Mouse (Mus musculus) neural tube, embryonic 14.5 days (tissue): ENCODE results near the gene 1600012H06Rik. TPM values are rescaled to one million over a fixed set of nuclear protein-coding genes. Genes with fewer than 3 reads are reported as not detected.
"Not testable (repeated sequence)": the region's sequence is repeated elsewhere in the genome, so short reads cannot be mapped to it uniquely, and the experiment has no call there.

Experiments
- ATAC-seq: fragments of 200-750 bp; cut with Nextera tagmentation; 2 replicates; pipeline ENCODE4 v1.8.0; 2017; ENCODE audit warnings: low read depth, mild to moderate bottlenecking, moderate TSS enrichment, moderate library complexity
- H3K27ac ChIP-seq: fragments of 300-500 bp; sonication (generic); 2 replicates; pipeline ENCODE4 v1.5.1; 2014; ENCODE audit warnings: low read depth, mild to moderate bottlenecking, control low read depth, low read length, moderate library complexity, mixed read lengths
- H3K27me3 ChIP-seq: fragments of 300-500 bp; sonication (generic); 2 replicates; pipeline ENCODE4 v1.6.1; 2014; ENCODE audit warnings: low read length; ENCODE audit not compliant: control insufficient read depth, insufficient read depth
- H3K36me3 ChIP-seq: fragments of 300-500 bp; sonication (generic); 2 replicates; pipeline ENCODE4 v1.6.1; 2014; ENCODE audit warnings: low read length, mixed read lengths; ENCODE audit not compliant: control insufficient read depth, insufficient read depth
- H3K4me1 ChIP-seq: fragments of 300-500 bp; sonication (generic); 2 replicates; pipeline ENCODE4 v1.6.1; 2014; ENCODE audit warnings: low read length; ENCODE audit not compliant: control insufficient read depth, insufficient read depth
- H3K4me2 ChIP-seq: fragments of 300-500 bp; sonication (generic); 2 replicates; pipeline ENCODE4 v1.6.1; 2014; ENCODE audit warnings: mild to moderate bottlenecking, low read depth, low read length, control low read depth
- H3K4me3 ChIP-seq: fragments of 300-500 bp; sonication (generic); 2 replicates; pipeline ENCODE4 v1.5.1; 2014; ENCODE audit warnings: low read depth, low read length, control low read depth, mixed read lengths
- H3K9ac ChIP-seq: fragments of 300-500 bp; sonication (generic); replicated peaks from 2 replicates; pipeline ENCODE4 v1.6.1; 2014; ENCODE audit warnings: low read depth, mild to moderate bottlenecking, control low read depth, low read length, mixed read lengths
- H3K9me3 ChIP-seq: fragments of 300-500 bp; sonication (generic); 2 replicates; pipeline ENCODE4 v1.6.1; 2016; ENCODE audit warnings: low read length; ENCODE audit not compliant: control insufficient read depth
- WGBS: fragments of 180-500 bp; shearing (Covaris S2); extraction: QIAGEN DNeasy Blood & Tissue Kit; methylation state at CpG from one replicate; pipeline ENCODE4 v1.1.7; 2014; 5-methylcytosine and 5-hydroxymethylcytosine counted together
- polyA plus RNA-seq: library from polyadenylated mRNA; unstranded; fragments of >200 nt; fragmentation: Nextera tagmentation; extraction: Ambion mirVana; gene quantifications from 2 replicates; pipeline ENCODE4 v1.2.1, GENCODE M21; 2014

The 1600012H06Rik gene
- polyA plus RNA-seq, 1 experiment from 2014 or later, result 24.5 TPM

- Histone ChIP-seq H3K9me3 (no peaks in the 10 kb centered on the region), H3K27ac (no peak overlapping the region), H3K9ac (no peak overlapping the region), H3K36me3 (no peaks in the 10 kb centered on the region), H3K4me2 (no peak overlapping the region), H3K4me3 (no peak overlapping the region), H3K27me3 (no peaks in the 10 kb centered on the region), H3K4me1 (no peaks in the 10 kb centered on the region)
- ATAC-seq, result no peak
- 90% methylated on average over 5 of the region's 5 CpGs for WGBS
Observed at GRCm38 (mm10) chr17:14931469-14931868, 11.5 kb upstream of the 1600012H06Rik start.

GRCm38 (mm10) chr17:14935280-14935679 lies 7.7 kb upstream of the 1600012H06Rik start:
- H3K36me3 ChIP-seq, H3K9me3 ChIP-seq, H3K4me1 ChIP-seq, H3K9ac ChIP-seq, H3K27ac ChIP-seq, H3K27me3 ChIP-seq, ATAC-seq, H3K4me3 ChIP-seq, H3K4me2 ChIP-seq: not testable (repeated sequence)
- WGBS, result 82% methylated on average over 12 of the region's 14 CpGs

GRCm38 (mm10) chr17:14935841-14936605 lies 7.0 kb upstream of the 1600012H06Rik start:
- Histone ChIP-seq H3K36me3 (no peaks in the 10 kb centered on the region), H3K27ac (no peak overlapping the region), H3K4me3 (no peak overlapping the region), H3K4me1 (no peaks in the 10 kb centered on the region), H3K9ac (no peak overlapping the region), H3K9me3 (no peaks in the 10 kb centered on the region), H3K4me2 (no peak overlapping the region), H3K27me3 (no peaks in the 10 kb centered on the region)
- no peak for ATAC-seq
- WGBS, result 68% methylated on average over 5 of the region's 5 CpGs

- Histone ChIP-seq H3K4me1 (peaks cover 11% of the 10 kb centered on the region), H3K4me2 (peak overlapping the region; percentile 98), H3K4me3 (peak overlapping the region; percentile 75), H3K9ac (peak overlapping the region; percentile 83; the same call in 1 of the 2 replicates), H3K36me3 (peaks cover 10% of the 10 kb centered on the region; the same call in 1 of the 2 replicates)
- 62% methylated on average over 6 of the region's 6 CpGs for WGBS
- not testable (repeated sequence) for H3K27ac ChIP-seq, H3K9me3 ChIP-seq, H3K27me3 ChIP-seq, ATAC-seq
Observed at GRCm38 (mm10) chr17:14942181-14942580, 803 bp upstream of the 1600012H06Rik start.

- ATAC-seq, result no peak; the same call in 1 of the 2 replicates
- H3K4me3 ChIP-seq, result peak overlapping the region; percentile 75
- H3K36me3 ChIP-seq, result peaks cover 16% of the 10 kb centered on the region
- H3K27me3 ChIP-seq, result no peaks in the 10 kb centered on the region; the same call in 1 of the 2 replicates
- no peaks in the 10 kb centered on the region for H3K9me3 ChIP-seq
- H3K9ac ChIP-seq, result peak overlapping the region; percentile 83
- H3K4me1 ChIP-seq, result peaks cover 11% of the 10 kb centered on the region
- WGBS, result 17% methylated on average over 16 of the region's 16 CpGs
- H3K4me2 ChIP-seq, result peak overlapping the region; percentile 98
- peak overlapping the region; percentile 77; the same call in 1 of the 2 replicates for H3K27ac ChIP-seq
Observed at GRCm38 (mm10) chr17:14943729-14944059, 710 bp downstream of the 1600012H06Rik start.

GRCm38 (mm10) chr17:14944551-14944950 lies 1.6 kb downstream of the 1600012H06Rik start:
- no peak for ATAC-seq
- 90% methylated on average over 1 of the region's 1 CpGs for WGBS
- H3K4me2 ChIP-seq, result peak overlapping the region; percentile 98; the same call in 1 of the 2 replicates
- peaks cover 11% of the 10 kb centered on the region for H3K4me1 ChIP-seq
- H3K4me3 ChIP-seq, result no peak overlapping the region
- H3K27me3 ChIP-seq, result no peaks in the 10 kb centered on the region; the same call in 1 of the 2 replicates
- H3K27ac ChIP-seq, result no peak overlapping the region
- H3K36me3 ChIP-seq, result peaks cover 22% of the 10 kb centered on the region
- H3K9ac ChIP-seq, result no peak overlapping the region
- no peaks in the 10 kb centered on the region for H3K9me3 ChIP-seq

GRCm38 (mm10) chr17:14949161-14949827 lies 6.3 kb downstream of the 1600012H06Rik start:
- no peak overlapping the region for H3K4me3 ChIP-seq
- no peaks in the 10 kb centered on the region for H3K27me3 ChIP-seq
- H3K27ac ChIP-seq, result no peak overlapping the region
- H3K9me3 ChIP-seq, result no peaks in the 10 kb centered on the region
- ATAC-seq, result no peak
- H3K36me3 ChIP-seq, result peaks cover 50% of the 10 kb centered on the region
- H3K4me2 ChIP-seq, result no peak overlapping the region
- H3K4me1 ChIP-seq, result peaks cover 3% of the 10 kb centered on the region; the same call in 1 of the 2 replicates
- 89% methylated on average over 7 of the region's 7 CpGs for WGBS
- no peak overlapping the region for H3K9ac ChIP-seq

GRCm38 (mm10) chr17:14953452-14953851 lies 10.5 kb downstream of the 1600012H06Rik start:
- no peak overlapping the region for H3K27ac ChIP-seq
- H3K36me3 ChIP-seq, result peaks cover 38% of the 10 kb centered on the region
- no peaks in the 10 kb centered on the region for H3K27me3 ChIP-seq
- no peak overlapping the region for H3K4me3 ChIP-seq
- WGBS, result 90% methylated on average over 8 of the region's 8 CpGs
- no peak for ATAC-seq
- no peak overlapping the region for H3K4me2 ChIP-seq
- no peaks in the 10 kb centered on the region for H3K9me3 ChIP-seq
- no peaks in the 10 kb centered on the region for H3K4me1 ChIP-seq
- no peak overlapping the region for H3K9ac ChIP-seq

GRCm38 (mm10) chr17:14958686-14959327 lies 15.8 kb downstream of the 1600012H06Rik start:
- H3K27ac ChIP-seq, result no peak overlapping the region

More at GRCm38 (mm10) chr17:14958686-14959327, 15.8 kb downstream of the 1600012H06Rik start:
- WGBS, result 90% methylated on average over 5 of the region's 5 CpGs
- H3K36me3 ChIP-seq, result peaks cover 7% of the 10 kb centered on the region
- ATAC-seq, result no peak
- H3K4me1 ChIP-seq, result peaks cover 6% of the 10 kb centered on the region
- H3K9me3 ChIP-seq, result no peaks in the 10 kb centered on the region
- H3K4me2 ChIP-seq, result no peak overlapping the region
- H3K9ac ChIP-seq, result no peak overlapping the region
- no peaks in the 10 kb centered on the region for H3K27me3 ChIP-seq
- H3K4me3 ChIP-seq, result no peak overlapping the region
